Mouse (Mus musculus): ENCODE measurements at regions not wholly inside any gene's neighbourhood (a gene's known extent, or its start where the extent isn't known, plus 50 kb on each side); places are given as distances from the start of the nearest gene placed in this dataset.
A peak's percentile ranks its signal among the peaks of the same experiment; 100 is the strongest.

GRCm38 (mm10) chr4:152689831-152690230 is 212.2 kb upstream of the Kcnab2 start:
- no peak for ATAC-seq (ENCODE audit: insufficient read depth, low FRiP score, low TSS enrichment)
- Histone ChIP-seq H3K36me3 (ENCODE audit: control insufficient read depth, insufficient read depth, low read length) (no peaks in the 10 kb centered on the region), H3K9ac (ENCODE audit: low read length) (no peak overlapping the region), H3K4me2 (ENCODE audit: low read depth) (no peak overlapping the region), H3K4me3 (ENCODE audit: low read depth, low read length) (no peak overlapping the region), H3K27me3 (ENCODE audit: control insufficient read depth, insufficient read depth, low read length) (no peaks in the 10 kb centered on the region), H3K4me1 (ENCODE audit: control insufficient read depth, insufficient read depth, low read length) (peaks cover 2% of the 10 kb centered on the region; the same call in 1 of the 2 replicates), H3K27ac (ENCODE audit: low read depth, low read length) (no peak overlapping the region), H3K9me3 (ENCODE audit: control insufficient read depth, low read length) (no peaks in the 10 kb centered on the region)
- WGBS: 86% methylated on average over 9 of the region's 9 CpGs
- no peak for DNase-seq (ENCODE audit: low spot score)

- H3K4me3 ChIP-seq (ENCODE audit: low read depth, low read length): no peak overlapping the region
- H3K4me2 ChIP-seq (ENCODE audit: low read depth): no peak overlapping the region
- ATAC-seq (ENCODE audit: insufficient read depth, low FRiP score, low TSS enrichment) (no peak), DNase-seq (ENCODE audit: low spot score) (no peak)
- H3K4me1 ChIP-seq (ENCODE audit: control insufficient read depth, insufficient read depth, low read length): no peaks in the 10 kb centered on the region
- H3K9ac ChIP-seq (ENCODE audit: low read length): no peak overlapping the region
- H3K27ac ChIP-seq (ENCODE audit: low read depth, low read length): no peak overlapping the region
- WGBS: 65% methylated on average over 12 of the region's 12 CpGs
- H3K9me3 ChIP-seq (ENCODE audit: control insufficient read depth, low read length): no peaks in the 10 kb centered on the region
- H3K27me3 ChIP-seq (ENCODE audit: control insufficient read depth, insufficient read depth, low read length): no peaks in the 10 kb centered on the region
- no peaks in the 10 kb centered on the region for H3K36me3 ChIP-seq (ENCODE audit: control insufficient read depth, insufficient read depth, low read length)
Observed at GRCm38 (mm10) chr4:152686509-152687081, 208.9 kb upstream of the Kcnab2 start.

- Histone ChIP-seq H3K9me3 (ENCODE audit: control insufficient read depth, low read length) (no peaks in the 10 kb centered on the region), H3K9ac (ENCODE audit: low read length) (no peak overlapping the region), H3K4me2 (ENCODE audit: low read depth) (no peak overlapping the region), H3K4me3 (ENCODE audit: low read depth, low read length) (no peak overlapping the region), H3K36me3 (ENCODE audit: control insufficient read depth, insufficient read depth, low read length) (no peaks in the 10 kb centered on the region), H3K27me3 (ENCODE audit: control insufficient read depth, insufficient read depth, low read length) (no peaks in the 10 kb centered on the region), H3K4me1 (ENCODE audit: control insufficient read depth, insufficient read depth, low read length) (peaks cover 6% of the 10 kb centered on the region; the same call in 1 of the 2 replicates), H3K27ac (ENCODE audit: low read depth, low read length) (peak overlapping the region; percentile 3; the same call in 1 of the 2 replicates)
- WGBS: 3% methylated on average over 11 of the region's 11 CpGs
- DNase-seq (ENCODE audit: low spot score) (peak; percentile 75), ATAC-seq (ENCODE audit: insufficient read depth, low FRiP score, low TSS enrichment) (peak; percentile 93)
Observed at GRCm38 (mm10) chr4:152674140-152674539, 196.5 kb upstream of the Kcnab2 start.

GRCm38 (mm10) chr4:152663482-152663881 is 185.8 kb upstream of the Kcnab2 start:
- H3K4me2 ChIP-seq (ENCODE audit: low read depth): no peak overlapping the region
- no peaks in the 10 kb centered on the region for H3K36me3 ChIP-seq (ENCODE audit: control insufficient read depth, insufficient read depth, low read length)
- no peak overlapping the region for H3K4me3 ChIP-seq (ENCODE audit: low read depth, low read length)
- no peak overlapping the region for H3K27ac ChIP-seq (ENCODE audit: low read depth, low read length)
- no peak overlapping the region for H3K9ac ChIP-seq (ENCODE audit: low read length)
- ATAC-seq (ENCODE audit: insufficient read depth, low FRiP score, low TSS enrichment) (no peak), DNase-seq (ENCODE audit: low spot score) (no peak)
- H3K9me3 ChIP-seq (ENCODE audit: control insufficient read depth, low read length): no peaks in the 10 kb centered on the region
- H3K27me3 ChIP-seq (ENCODE audit: control insufficient read depth, insufficient read depth, low read length): no peaks in the 10 kb centered on the region
- whole genome bisulfite sequencing: 39% methylated on average over 8 of the region's 8 CpGs
- no peaks in the 10 kb centered on the region for H3K4me1 ChIP-seq (ENCODE audit: control insufficient read depth, insufficient read depth, low read length)

- DNase-seq (ENCODE audit: low spot score) (no peak), ATAC-seq (ENCODE audit: insufficient read depth, low FRiP score, low TSS enrichment) (no peak)
- 91% methylated on average over 12 of the region's 12 CpGs for WGBS
- Histone ChIP-seq H3K36me3 (ENCODE audit: control insufficient read depth, insufficient read depth, low read length) (no peaks in the 10 kb centered on the region), H3K4me2 (ENCODE audit: low read depth) (no peak overlapping the region), H3K27ac (ENCODE audit: low read depth, low read length) (no peak overlapping the region), H3K27me3 (ENCODE audit: control insufficient read depth, insufficient read depth, low read length) (no peaks in the 10 kb centered on the region), H3K9me3 (ENCODE audit: control insufficient read depth, low read length) (no peaks in the 10 kb centered on the region), H3K4me3 (ENCODE audit: low read depth, low read length) (no peak overlapping the region), H3K4me1 (ENCODE audit: control insufficient read depth, insufficient read depth, low read length) (no peaks in the 10 kb centered on the region), H3K9ac (ENCODE audit: low read length) (no peak overlapping the region)
Observed at GRCm38 (mm10) chr4:152663069-152663468, 185.4 kb upstream of the Kcnab2 start.

- H3K9ac ChIP-seq (ENCODE audit: low read length): no peak overlapping the region
- no peaks in the 10 kb centered on the region for H3K9me3 ChIP-seq (ENCODE audit: control insufficient read depth, low read length)
- H3K4me1 ChIP-seq (ENCODE audit: control insufficient read depth, insufficient read depth, low read length): no peaks in the 10 kb centered on the region
- ATAC-seq (ENCODE audit: insufficient read depth, low FRiP score, low TSS enrichment) (no peak), DNase-seq (ENCODE audit: low spot score) (no peak)
- 70% methylated on average over 11 of the region's 11 CpGs for WGBS
- H3K36me3 ChIP-seq (ENCODE audit: control insufficient read depth, insufficient read depth, low read length): no peaks in the 10 kb centered on the region
- no peak overlapping the region for H3K4me2 ChIP-seq (ENCODE audit: low read depth)
- no peak overlapping the region for H3K27ac ChIP-seq (ENCODE audit: low read depth, low read length)
- no peaks in the 10 kb centered on the region for H3K27me3 ChIP-seq (ENCODE audit: control insufficient read depth, insufficient read depth, low read length)
- H3K4me3 ChIP-seq (ENCODE audit: low read depth, low read length): no peak overlapping the region
Observed at GRCm38 (mm10) chr4:152662439-152662838, 184.8 kb upstream of the Kcnab2 start.

- no peaks in the 10 kb centered on the region for H3K36me3 ChIP-seq (ENCODE audit: control insufficient read depth, insufficient read depth, low read length)
- no peak overlapping the region for H3K27ac ChIP-seq (ENCODE audit: low read depth, low read length)
- WGBS: 81% methylated on average over 8 of the region's 8 CpGs
- H3K9me3 ChIP-seq (ENCODE audit: control insufficient read depth, low read length): no peaks in the 10 kb centered on the region
- DNase-seq (ENCODE audit: low spot score) (no peak), ATAC-seq (ENCODE audit: insufficient read depth, low FRiP score, low TSS enrichment) (no peak)
- no peak overlapping the region for H3K4me2 ChIP-seq (ENCODE audit: low read depth)
- no peak overlapping the region for H3K9ac ChIP-seq (ENCODE audit: low read length)
- no peaks in the 10 kb centered on the region for H3K27me3 ChIP-seq (ENCODE audit: control insufficient read depth, insufficient read depth, low read length)
- H3K4me3 ChIP-seq (ENCODE audit: low read depth, low read length): no peak overlapping the region
- H3K4me1 ChIP-seq (ENCODE audit: control insufficient read depth, insufficient read depth, low read length): no peaks in the 10 kb centered on the region
Observed at GRCm38 (mm10) chr4:152650198-152650597, 172.5 kb upstream of the Kcnab2 start.

GRCm38 (mm10) chr4:152647620-152648019 is 169.9 kb upstream of the Kcnab2 start:
- H3K4me1 ChIP-seq (ENCODE audit: control insufficient read depth, insufficient read depth, low read length): no peaks in the 10 kb centered on the region
- no peak overlapping the region for H3K27ac ChIP-seq (ENCODE audit: low read depth, low read length)
- DNase-seq (ENCODE audit: low spot score) (no peak), ATAC-seq (ENCODE audit: insufficient read depth, low FRiP score, low TSS enrichment) (no peak)
- no peaks in the 10 kb centered on the region for H3K9me3 ChIP-seq (ENCODE audit: control insufficient read depth, low read length)
- WGBS: 53% methylated on average over 7 of the region's 7 CpGs
- no peak overlapping the region for H3K4me3 ChIP-seq (ENCODE audit: low read depth, low read length)
- H3K4me2 ChIP-seq (ENCODE audit: low read depth): no peak overlapping the region
- no peak overlapping the region for H3K9ac ChIP-seq (ENCODE audit: low read length)
- no peaks in the 10 kb centered on the region for H3K36me3 ChIP-seq (ENCODE audit: control insufficient read depth, insufficient read depth, low read length)
- H3K27me3 ChIP-seq (ENCODE audit: control insufficient read depth, insufficient read depth, low read length): no peaks in the 10 kb centered on the region

- Histone ChIP-seq H3K4me2 (ENCODE audit: low read depth) (no peak overlapping the region), H3K4me3 (ENCODE audit: low read depth, low read length) (no peak overlapping the region), H3K9me3 (ENCODE audit: control insufficient read depth, low read length) (no peaks in the 10 kb centered on the region), H3K4me1 (ENCODE audit: control insufficient read depth, insufficient read depth, low read length) (no peaks in the 10 kb centered on the region), H3K36me3 (ENCODE audit: control insufficient read depth, insufficient read depth, low read length) (no peaks in the 10 kb centered on the region), H3K27ac (ENCODE audit: low read depth, low read length) (no peak overlapping the region), H3K9ac (ENCODE audit: low read length) (no peak overlapping the region), H3K27me3 (ENCODE audit: control insufficient read depth, insufficient read depth, low read length) (no peaks in the 10 kb centered on the region)
- 84% methylated on average over 14 of the region's 14 CpGs for WGBS
- DNase-seq (ENCODE audit: low spot score): no peak
- ATAC-seq (ENCODE audit: insufficient read depth, low FRiP score, low TSS enrichment): no peak
Observed at GRCm38 (mm10) chr4:152647084-152647483, 169.4 kb upstream of the Kcnab2 start.
